Mouse (Mus musculus) C2C12 (cell line): ENCODE measurements at regions not wholly inside any gene's neighbourhood (a gene's known extent, or its start where the extent isn't known, plus 50 kb on each side); places are given as distances from the start of the nearest gene placed in this dataset.

Experiments used
- CTCF ChIP-seq: IDR thresholded peaks from one replicate; pipeline ENCODE4 v1.5.1; 2011; ENCODE audit not compliant: control insufficient read depth, insufficient read depth, insufficient read length
- MAX ChIP-seq: IDR thresholded peaks from one replicate; pipeline ENCODE4 v1.6.1; 2011; ENCODE audit warnings: mild to moderate bottlenecking, control low read depth
- MYOG ChIP-seq: IDR thresholded peaks from one replicate; pipeline ENCODE4 v1.6.1; 2011; ENCODE audit not compliant: control insufficient read depth, insufficient read length; ENCODE audit errors: extremely low read depth

GRCm38 (mm10) chr10:96690868-96691302, 74.1 kb downstream of the Btg1 start:
- no peak for TF ChIP-seq CTCF
- no peak for TF ChIP-seq MAX
- no peak for TF ChIP-seq MYOG
